Mouse (Mus musculus) liver, embryonic 13.5 days (tissue): Measurements from ENCODE around the gene Mmp14. TPM values are rescaled to one million over a fixed set of nuclear protein-coding genes. Genes with fewer than 3 reads are reported as not detected.
A peak's percentile ranks its signal among the peaks of the same experiment; 100 is the strongest.

ENCODE experiments used
- ATAC-seq: fragments of 200-750 bp; cut with Nextera tagmentation; 2 replicates; pipeline ENCODE4 v1.8.0; 2017; ENCODE audit warnings: low read depth, mild to moderate bottlenecking, moderate number of reproducible peaks, moderate library complexity
- DNase-seq: peaks from one replicate; pipeline ENCODE4 v3.0.0; 2022
- H3K27ac ChIP-seq: fragments of 300-500 bp; sonication (generic); 2 replicates; pipeline ENCODE4 v1.5.1; 2015; ENCODE audit warnings: moderate library complexity, mild to moderate bottlenecking, inconsistent platforms
- H3K27me3 ChIP-seq: fragments of 300-500 bp; sonication (generic); 2 replicates; pipeline ENCODE4 v1.6.1; 2015; ENCODE audit warnings: mild to moderate bottlenecking, inconsistent platforms
- H3K36me3 ChIP-seq: fragments of 300-500 bp; sonication (generic); 2 replicates; pipeline ENCODE4 v1.6.1; 2015; ENCODE audit warnings: mild to moderate bottlenecking, inconsistent platforms
- H3K4me1 ChIP-seq: fragments of 300-500 bp; sonication (generic); replicated peaks from 2 replicates; pipeline ENCODE4 v1.6.1; 2015; ENCODE audit warnings: inconsistent platforms
- H3K4me2 ChIP-seq: fragments of 300-500 bp; sonication (generic); 2 replicates; pipeline ENCODE4 v1.6.1; 2015; ENCODE audit warnings: inconsistent platforms, mild to moderate bottlenecking, moderate library complexity
- H3K4me3 ChIP-seq: fragments of 300-500 bp; sonication (generic); replicated peaks from 2 replicates; pipeline ENCODE4 v1.5.1; 2015; ENCODE audit warnings: mild to moderate bottlenecking, inconsistent platforms
- H3K9ac ChIP-seq: fragments of 300-500 bp; sonication (generic); 2 replicates; pipeline ENCODE4 v1.6.1; 2015; ENCODE audit warnings: mild to moderate bottlenecking, inconsistent platforms
- H3K9me3 ChIP-seq: fragments of 300-500 bp; sonication (generic); replicated peaks from 2 replicates; pipeline ENCODE4 v1.6.1; 2016; ENCODE audit warnings: inconsistent platforms
- whole genome bisulfite sequencing: fragments of 180-500 bp; shearing (Covaris S2); methylation state at CpG from one replicate; pipeline ENCODE4 v1.1.7; 2015; ENCODE audit not compliant: insufficient replicate concordance; 5-methylcytosine and 5-hydroxymethylcytosine counted together
- polyA plus RNA-seq: library from polyadenylated mRNA; unstranded; fragments of >200 nt; fragmentation: Nextera tagmentation; extraction: Ambion mirVana; gene quantifications from 2 replicates; pipeline ENCODE4 v1.2.1, GENCODE M21; 2015

Gene Mmp14
- polyA plus RNA-seq, 1 experiment from 2014 or later, result 19.8 TPM

DNA sequence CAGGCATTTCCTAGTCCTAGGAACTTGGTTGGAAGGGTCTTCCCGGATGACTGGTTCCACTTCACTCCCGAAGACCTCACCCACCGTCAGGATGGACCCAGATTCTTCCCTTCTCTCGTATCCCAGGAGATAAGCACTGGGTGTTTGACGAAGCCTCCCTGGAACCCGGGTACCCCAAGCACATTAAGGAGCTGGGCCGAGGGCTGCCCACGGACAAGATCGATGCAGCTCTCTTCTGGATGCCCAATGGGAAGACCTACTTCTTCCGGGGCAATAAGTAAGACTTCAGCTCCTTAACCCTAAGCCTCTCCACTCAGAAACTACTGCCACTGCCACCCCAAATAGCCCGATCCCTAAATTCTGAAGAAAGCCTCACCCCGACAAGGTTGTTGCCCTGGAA is 7.7 kb downstream of the Mmp14 start:
- DNase-seq, result no peak
- no peaks in the 10 kb centered on the region for H3K9me3 ChIP-seq
- no peak overlapping the region for H3K4me3 ChIP-seq
- no peak overlapping the region for H3K9ac ChIP-seq
- H3K4me2 ChIP-seq, result no peak overlapping the region
- peaks cover 16% of the 10 kb centered on the region for H3K27me3 ChIP-seq
- H3K36me3 ChIP-seq, result peaks cover 31% of the 10 kb centered on the region
- H3K4me1 ChIP-seq, result peaks cover 7% of the 10 kb centered on the region
- ATAC-seq, result no peak
- 77% methylated on average over 12 of the region's 12 CpGs for WGBS
- no peak overlapping the region for H3K27ac ChIP-seq

DNA sequence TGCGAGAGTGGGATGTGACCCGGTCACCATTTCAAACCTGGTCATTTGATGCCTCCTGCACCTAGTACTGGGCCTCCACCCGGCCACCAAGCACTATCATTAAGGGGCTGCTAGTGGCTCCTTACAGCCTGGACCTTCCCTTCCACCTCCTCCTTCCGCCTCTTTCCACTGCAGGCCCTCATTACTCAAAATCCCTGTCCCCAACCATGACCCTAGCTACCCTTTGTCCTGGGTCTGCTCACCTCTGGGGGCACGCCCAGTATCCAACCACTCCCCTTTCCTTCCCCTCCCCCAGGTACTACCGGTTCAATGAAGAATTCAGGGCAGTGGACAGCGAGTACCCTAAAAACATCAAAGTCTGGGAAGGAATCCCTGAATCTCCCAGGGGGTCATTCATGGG is 8.2 kb downstream of the Mmp14 start:
- WGBS, result 69% methylated on average over 7 of the region's 7 CpGs

DNA sequence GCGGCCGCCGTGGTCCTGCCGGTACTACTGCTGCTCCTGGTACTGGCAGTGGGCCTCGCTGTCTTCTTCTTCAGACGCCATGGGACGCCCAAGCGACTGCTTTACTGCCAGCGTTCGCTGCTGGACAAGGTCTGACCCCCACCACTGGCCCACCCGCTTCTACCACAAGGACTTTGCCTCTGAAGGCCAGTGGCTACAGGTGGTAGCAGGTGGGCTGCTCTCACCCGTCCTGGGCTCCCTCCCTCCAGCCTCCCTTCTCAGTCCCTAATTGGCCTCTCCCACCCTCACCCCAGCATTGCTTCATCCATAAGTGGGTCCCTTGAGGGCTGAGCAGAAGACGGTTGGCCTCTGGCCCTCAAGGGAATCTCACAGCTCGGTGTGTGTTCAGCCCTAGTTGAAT is 9.1 kb downstream of the Mmp14 start:
- no peak overlapping the region for H3K4me3 ChIP-seq
- H3K9me3 ChIP-seq, result no peaks in the 10 kb centered on the region
- peaks cover 7% of the 10 kb centered on the region; the same call in 1 of the 2 replicates for H3K27me3 ChIP-seq
- ATAC-seq, result no peak
- peaks cover 29% of the 10 kb centered on the region for H3K36me3 ChIP-seq
- H3K4me2 ChIP-seq, result no peak overlapping the region
- no peak overlapping the region for H3K27ac ChIP-seq
- no peak for DNase-seq
- H3K4me1 ChIP-seq, result peaks cover 15% of the 10 kb centered on the region
- H3K9ac ChIP-seq, result no peak overlapping the region
- 84% methylated on average over 14 of the region's 14 CpGs for WGBS

More for the DNA sequence above, 8.2 kb downstream of the Mmp14 start:
- Histone ChIP-seq H3K9ac (no peak overlapping the region), H3K36me3 (peaks cover 31% of the 10 kb centered on the region), H3K9me3 (no peaks in the 10 kb centered on the region), H3K4me2 (no peak overlapping the region), H3K27me3 (peaks cover 12% of the 10 kb centered on the region), H3K4me1 (peaks cover 8% of the 10 kb centered on the region), H3K27ac (no peak overlapping the region), H3K4me3 (no peak overlapping the region)
- ATAC-seq (no peak), DNase-seq (no peak)

DNA sequence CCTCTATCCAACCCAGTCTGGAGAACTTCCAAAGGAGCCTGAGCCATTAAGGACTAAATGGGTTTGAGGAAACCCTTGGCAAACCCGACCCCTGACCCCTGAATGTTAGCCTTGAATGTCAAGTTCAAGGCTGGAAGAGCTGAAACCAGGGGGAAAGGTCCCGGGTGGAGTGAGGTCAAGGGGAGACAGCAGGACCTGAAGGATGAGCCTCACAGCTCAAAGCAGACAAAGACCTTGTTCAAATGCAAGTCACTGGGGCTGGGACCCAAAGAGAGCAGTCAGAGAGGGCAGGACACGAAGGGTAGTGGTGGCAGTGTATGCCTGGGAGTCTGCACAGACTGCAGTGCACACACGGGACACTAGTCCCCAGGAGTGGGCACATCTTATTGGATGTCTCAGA is 10.0 kb downstream of the Mmp14 start:
- 51% methylated on average over 4 of the region's 4 CpGs for WGBS
- DNase-seq (no peak), ATAC-seq (no peak)
- Histone ChIP-seq H3K9ac (no peak overlapping the region), H3K27ac (no peak overlapping the region), H3K4me2 (no peak overlapping the region), H3K4me3 (no peak overlapping the region), H3K9me3 (no peaks in the 10 kb centered on the region), H3K27me3 (peaks cover 5% of the 10 kb centered on the region; the same call in 1 of the 2 replicates), H3K36me3 (peaks cover 23% of the 10 kb centered on the region), H3K4me1 (peaks cover 23% of the 10 kb centered on the region)

DNA sequence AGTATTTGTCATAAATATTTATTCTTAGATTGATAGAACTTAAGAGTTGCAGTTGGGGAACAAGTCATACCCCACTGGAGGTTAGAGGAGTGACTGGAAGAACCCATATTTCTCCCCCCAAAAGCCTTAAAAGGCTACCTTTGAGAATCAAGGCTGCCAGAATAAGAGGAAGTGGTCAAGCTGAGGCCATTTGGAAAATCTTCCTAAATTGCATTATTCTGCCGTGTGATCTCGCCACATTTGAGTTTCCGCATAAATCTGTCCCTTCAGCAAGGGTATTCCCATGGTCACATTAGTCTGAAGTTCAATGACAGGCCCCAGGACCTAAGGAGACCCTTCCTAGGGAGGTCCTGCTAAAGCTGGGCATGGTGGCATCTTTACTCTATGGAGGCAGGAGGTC is 11.1 kb downstream of the Mmp14 start:
- H3K4me1 ChIP-seq, result peaks cover 25% of the 10 kb centered on the region
- H3K27ac ChIP-seq, result no peak overlapping the region

DNA sequence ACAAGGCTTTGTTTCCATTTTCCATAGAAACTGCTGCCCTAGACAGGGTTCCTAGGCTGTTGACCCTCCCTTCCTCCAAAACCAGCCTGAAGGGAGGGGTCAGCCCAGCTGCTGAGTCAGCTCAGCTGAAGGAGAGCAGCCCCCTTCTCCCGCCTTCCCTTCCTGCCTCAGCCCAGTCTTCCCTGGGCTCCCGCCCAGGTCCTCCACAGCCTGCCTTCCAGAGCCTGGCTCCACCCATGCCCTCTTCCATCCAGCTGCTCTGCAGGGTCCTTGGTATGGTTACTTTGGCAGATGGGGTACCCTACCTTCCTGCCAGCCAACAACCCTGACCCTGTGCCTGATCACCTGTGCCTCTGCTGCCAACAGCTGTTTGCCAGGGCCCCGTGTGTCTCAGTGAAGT is 11.8 kb downstream of the Mmp14 start:
- H3K27ac ChIP-seq, result no peak overlapping the region

More for the DNA sequence above, 11.1 kb downstream of the Mmp14 start:
- H3K36me3 ChIP-seq, result peaks cover 23% of the 10 kb centered on the region
- WGBS, result 46% methylated on average over 3 of the region's 3 CpGs
- no peak overlapping the region for H3K4me3 ChIP-seq
- H3K4me2 ChIP-seq, result no peak overlapping the region
- ATAC-seq, result no peak
- no peak for DNase-seq
- no peak overlapping the region for H3K9ac ChIP-seq
- H3K27me3 ChIP-seq, result peaks cover 5% of the 10 kb centered on the region; the same call in 1 of the 2 replicates
- no peaks in the 10 kb centered on the region for H3K9me3 ChIP-seq

DNA sequence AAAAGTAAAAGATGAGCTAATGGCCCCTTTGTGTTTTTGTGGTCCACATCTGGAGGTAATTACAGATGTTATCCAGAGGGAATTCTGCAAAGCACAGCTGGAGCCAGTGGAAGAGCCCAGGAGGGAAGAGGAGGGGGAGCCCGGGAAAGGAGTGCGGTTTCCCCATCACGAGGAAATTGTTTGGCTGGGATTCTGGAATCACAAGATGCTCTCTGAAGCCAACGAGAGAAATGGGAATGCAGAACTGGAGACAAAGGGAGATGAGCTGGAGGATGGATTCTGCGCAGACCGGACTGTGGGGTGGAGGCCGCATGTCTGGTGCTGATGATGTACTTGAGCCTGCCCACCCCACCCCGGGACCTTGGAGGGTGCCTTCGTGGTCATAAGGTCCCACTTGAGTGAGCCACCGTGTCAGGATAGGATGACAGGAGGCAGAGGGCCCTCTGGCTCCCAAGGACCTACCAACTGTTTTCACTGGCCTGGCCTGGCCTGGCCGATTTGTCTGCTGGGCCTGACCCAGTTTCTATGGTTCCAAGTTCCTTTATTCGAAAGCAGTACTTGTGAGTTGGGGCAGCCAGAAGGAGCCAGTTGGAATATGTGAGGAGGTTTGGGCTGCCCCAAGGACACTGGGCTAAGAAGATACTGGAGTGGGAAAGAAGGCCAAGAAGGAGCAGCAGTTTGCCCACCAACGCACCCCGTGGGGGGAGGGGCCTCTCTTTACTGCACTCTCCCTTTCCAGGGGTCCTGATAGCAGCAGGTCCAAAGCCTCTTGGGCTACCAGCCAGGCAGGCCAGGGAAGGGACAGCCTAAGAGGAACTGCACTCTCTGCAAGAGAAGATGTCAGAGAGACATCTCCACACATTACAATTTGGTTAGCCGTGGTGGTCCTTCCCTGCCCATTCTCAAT is 12.6 kb downstream of the Mmp14 start:
- Histone ChIP-seq H3K36me3 (peaks cover 18% of the 10 kb centered on the region; the same call in 1 of the 2 replicates), H3K4me1 (peaks cover 35% of the 10 kb centered on the region), H3K4me2 (no peak overlapping the region), H3K9me3 (no peaks in the 10 kb centered on the region), H3K4me3 (no peak overlapping the region), H3K9ac (no peak overlapping the region), H3K27ac (no peak overlapping the region), H3K27me3 (peaks cover 5% of the 10 kb centered on the region; the same call in 1 of the 2 replicates)
- WGBS, result 69% methylated on average over 15 of the region's 15 CpGs
- ATAC-seq (no peak), DNase-seq (no peak)

More for the DNA sequence above, 11.8 kb downstream of the Mmp14 start:
- H3K36me3 ChIP-seq, result peaks cover 23% of the 10 kb centered on the region
- H3K4me1 ChIP-seq, result peaks cover 28% of the 10 kb centered on the region
- 24% methylated on average over 3 of the region's 3 CpGs for WGBS
- H3K9ac ChIP-seq, result no peak overlapping the region
- no peak overlapping the region for H3K4me3 ChIP-seq
- H3K27me3 ChIP-seq, result peaks cover 5% of the 10 kb centered on the region; the same call in 1 of the 2 replicates
- H3K9me3 ChIP-seq, result no peaks in the 10 kb centered on the region
- DNase-seq (no peak), ATAC-seq (peak; percentile 40)
- no peak overlapping the region for H3K4me2 ChIP-seq

DNA sequence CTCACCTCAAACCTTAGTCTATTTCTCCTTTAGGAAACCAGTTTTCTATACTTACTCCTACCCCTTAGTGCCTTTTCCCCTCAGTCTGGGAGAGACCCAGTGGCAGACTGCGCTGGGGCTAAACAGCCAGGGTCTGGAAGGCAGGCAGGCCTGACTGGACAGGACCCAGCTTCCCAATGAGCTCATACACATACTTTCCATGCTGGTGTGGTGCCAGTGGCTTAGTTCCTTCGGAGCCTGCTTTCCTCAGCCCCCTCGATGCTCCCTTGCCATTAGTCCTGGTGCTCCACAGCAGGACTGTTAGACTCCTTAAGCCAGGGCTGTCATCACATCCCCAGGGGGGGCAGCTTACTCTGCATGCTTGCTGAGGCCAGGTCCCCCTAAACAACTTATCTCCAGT is 14.1 kb downstream of the Mmp14 start:
- H3K27ac ChIP-seq, result peak overlapping the region; percentile 13; the same call in 1 of the 2 replicates
- peak; percentile 33; the same call in 1 of the 2 replicates for ATAC-seq
- DNase-seq, result no peak
- WGBS, result 52% methylated on average over 3 of the region's 3 CpGs
- H3K27me3 ChIP-seq, result peaks cover 2% of the 10 kb centered on the region; the same call in 1 of the 2 replicates
- H3K36me3 ChIP-seq, result peaks cover 4% of the 10 kb centered on the region; the same call in 1 of the 2 replicates
- no peak overlapping the region for H3K4me3 ChIP-seq
- no peak overlapping the region for H3K4me2 ChIP-seq
- no peaks in the 10 kb centered on the region for H3K9me3 ChIP-seq
- peak overlapping the region; percentile 34; the same call in 1 of the 2 replicates for H3K9ac ChIP-seq
- peaks cover 38% of the 10 kb centered on the region for H3K4me1 ChIP-seq

DNA sequence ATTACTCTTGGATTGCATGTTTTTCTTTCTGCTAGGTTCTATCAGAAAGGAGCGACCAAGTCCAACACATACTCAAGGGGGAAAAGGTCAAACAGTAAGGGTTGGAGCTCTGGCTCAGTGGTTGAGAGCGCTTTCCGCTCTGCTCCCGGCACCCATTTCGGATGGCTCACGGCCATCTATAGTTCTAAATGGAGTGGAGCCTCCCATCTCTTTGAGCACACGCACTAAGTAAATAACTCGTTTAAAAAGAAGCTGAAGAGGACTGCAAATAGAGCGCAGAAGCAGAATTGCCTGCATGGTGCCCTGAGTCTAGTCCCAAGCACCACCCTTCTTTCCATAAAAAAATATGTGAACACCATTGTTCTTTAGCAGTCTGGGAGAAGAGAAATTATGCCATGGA is 22.2 kb downstream of the Mmp14 start:
- Histone ChIP-seq H3K9ac (no peak overlapping the region), H3K27me3 (0 out of 2 replicates have a peak, but pooled peaks cover 5% of the 10 kb centered on the region), H3K4me3 (no peak overlapping the region), H3K27ac (no peak overlapping the region), H3K4me1 (peaks cover 19% of the 10 kb centered on the region), H3K4me2 (no peak overlapping the region), H3K36me3 (no peaks in the 10 kb centered on the region), H3K9me3 (no peaks in the 10 kb centered on the region)
- WGBS, result 80% methylated on average over 9 of the region's 9 CpGs
- ATAC-seq, result no peak
- DNase-seq, result no peak

DNA sequence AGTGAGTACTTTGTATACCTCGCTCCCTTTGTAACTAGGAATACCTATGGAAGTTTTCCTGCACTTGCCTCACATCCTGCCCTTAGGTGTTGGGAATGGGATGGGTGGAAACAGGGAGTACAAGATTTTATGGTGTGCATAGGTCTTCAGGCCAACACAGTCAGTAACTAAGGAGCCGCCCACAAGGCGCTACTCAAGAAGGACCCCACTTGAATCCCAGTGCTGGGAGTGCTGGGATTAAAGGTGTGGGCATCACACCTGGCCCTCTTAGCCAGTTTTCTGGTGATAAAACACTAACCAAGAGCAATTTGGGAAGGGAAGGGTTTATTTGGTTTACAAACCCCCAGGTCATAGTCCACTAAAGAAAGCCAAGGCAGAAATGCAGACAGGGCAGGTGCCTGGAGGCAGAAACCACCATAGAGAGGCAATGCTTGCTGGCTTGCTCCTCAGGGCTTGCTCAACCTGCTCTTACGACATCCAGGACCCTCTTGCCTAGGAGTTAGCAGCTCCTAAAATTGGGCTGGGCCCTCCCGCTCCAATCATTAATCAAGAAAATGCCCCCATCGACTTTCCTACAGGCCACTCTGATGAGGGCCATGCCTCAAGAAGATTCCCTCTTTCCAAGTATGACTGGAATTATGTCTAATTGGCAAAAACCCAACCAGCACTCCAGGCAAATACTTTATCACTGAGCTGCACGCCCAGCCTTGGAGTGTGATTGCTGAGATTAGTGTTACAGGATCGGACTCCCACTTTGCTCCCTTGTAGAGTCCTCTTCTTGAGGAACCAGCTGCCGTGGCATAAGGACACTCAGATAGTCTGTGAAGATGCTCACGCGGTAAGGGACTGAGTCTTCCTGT is 23.5 kb downstream of the Mmp14 start:
- Histone ChIP-seq H3K9me3 (no peaks in the 10 kb centered on the region), H3K27ac (no peak overlapping the region), H3K4me2 (no peak overlapping the region), H3K27me3 (0 out of 2 replicates have a peak, but pooled peaks cover 5% of the 10 kb centered on the region), H3K4me3 (no peak overlapping the region), H3K9ac (no peak overlapping the region), H3K4me1 (peaks cover 12% of the 10 kb centered on the region), H3K36me3 (no peaks in the 10 kb centered on the region)
- no peak for ATAC-seq
- WGBS, result 48% methylated on average over 11 of the region's 11 CpGs
- no peak for DNase-seq
